Mouse (Mus musculus): ENCODE data around the gene Klk1. TPM values are rescaled to one million over a fixed set of nuclear protein-coding genes. Genes with fewer than 3 reads are reported as not detected.

The Klk1 gene
- total and polyA plus RNA-seq, 3 experiments = 0.67 TPM; not detected in 2

DNA sequence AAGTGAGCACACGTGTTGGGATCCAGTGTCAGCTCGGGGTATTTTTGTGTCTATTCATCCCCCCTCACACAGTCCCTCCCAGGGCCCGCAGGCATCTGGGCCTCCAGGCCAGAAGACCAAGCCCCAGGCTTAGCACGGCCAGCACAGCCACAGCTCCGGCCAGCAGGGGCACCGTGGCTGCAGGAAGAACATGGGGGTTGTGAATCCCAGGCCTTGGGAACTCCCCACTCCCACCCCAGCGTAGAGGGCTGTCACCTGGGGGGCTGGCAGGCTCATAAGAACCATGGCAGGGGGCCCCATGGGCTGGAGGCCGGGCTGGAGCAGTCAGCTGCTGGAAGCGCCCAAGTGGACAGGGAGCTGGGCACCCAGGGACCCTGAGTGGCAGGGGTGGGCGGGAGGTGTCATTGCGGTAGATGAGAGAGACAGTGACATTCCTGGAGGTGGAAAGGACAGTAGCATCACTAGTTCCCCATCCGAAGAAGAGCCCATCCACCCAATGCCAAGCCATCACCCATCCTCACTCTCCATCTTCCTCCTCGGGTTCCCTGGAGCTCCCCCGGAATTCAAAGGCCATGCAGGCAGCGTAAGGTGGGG lies 28.0 kb downstream of the Klk1 start:
- no peak for DNase-seq

DNA sequence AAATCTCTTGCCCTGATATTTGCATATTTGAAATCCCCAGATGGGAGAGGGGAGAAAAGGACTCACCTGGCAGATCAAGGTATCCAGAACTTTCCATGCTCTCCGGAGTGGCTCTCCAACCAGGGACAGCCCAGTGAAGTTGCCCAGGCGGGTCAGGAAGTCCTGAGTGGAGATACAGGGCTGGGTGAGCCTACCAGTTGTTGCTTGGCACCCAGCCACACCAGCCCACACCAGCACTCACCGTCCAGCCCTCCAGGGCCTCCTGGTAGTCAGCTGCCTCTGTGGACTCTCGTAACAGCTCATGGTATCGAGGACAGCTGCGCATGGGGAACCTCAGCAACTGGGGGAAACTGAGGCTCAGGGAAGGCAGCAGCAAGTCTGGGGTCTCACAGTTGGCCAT lies 29.8 kb downstream of the Klk1 start:
- no peak for DNase-seq

DNA sequence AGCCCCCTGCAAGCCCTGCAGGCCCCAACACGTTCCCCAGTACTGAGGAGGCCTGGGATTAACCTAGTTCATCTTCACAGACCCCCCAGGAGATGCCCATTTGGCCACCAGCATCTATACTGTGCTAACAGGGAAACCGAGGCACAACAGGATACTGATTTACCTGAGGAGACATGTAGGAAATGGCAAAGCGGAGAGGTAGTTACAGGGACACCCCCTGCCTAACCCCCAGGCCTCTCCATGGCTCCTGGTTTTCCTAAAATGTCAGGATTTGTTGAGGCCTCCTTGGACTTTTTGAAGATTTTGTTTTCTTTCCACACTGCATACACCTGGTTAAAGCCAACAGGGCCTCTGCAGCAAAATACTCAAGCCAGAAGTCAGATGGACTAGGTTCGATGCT lies 32.1 kb downstream of the Klk1 start, which contains the start of gene Acp4:
Gene Acp4 (minus strand): TSS at position 101 of the 400 bp plus-strand sequence.
- DNase-seq = no peak

DNA sequence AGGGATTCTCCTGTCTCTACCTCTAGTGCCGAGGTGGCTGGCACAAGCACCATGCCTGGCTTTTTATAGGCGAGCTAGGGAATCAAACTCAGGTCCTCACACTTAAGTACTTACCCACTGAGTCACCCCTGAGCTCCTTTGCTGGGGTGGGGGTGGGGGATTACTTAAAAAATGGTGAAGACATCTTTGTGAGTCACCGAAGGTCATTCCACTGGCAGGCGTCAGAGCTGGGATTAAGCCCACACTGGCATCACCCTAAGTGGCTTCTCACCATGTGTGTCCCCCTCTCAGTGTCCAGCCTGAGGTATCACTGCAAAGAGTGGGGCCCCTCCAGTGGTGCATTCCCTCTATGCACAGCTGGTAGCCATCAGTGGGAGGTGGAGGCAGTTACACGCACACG lies 35.2 kb downstream of the Klk1 start:
- DNase-seq = peak; percentile 50

DNA sequence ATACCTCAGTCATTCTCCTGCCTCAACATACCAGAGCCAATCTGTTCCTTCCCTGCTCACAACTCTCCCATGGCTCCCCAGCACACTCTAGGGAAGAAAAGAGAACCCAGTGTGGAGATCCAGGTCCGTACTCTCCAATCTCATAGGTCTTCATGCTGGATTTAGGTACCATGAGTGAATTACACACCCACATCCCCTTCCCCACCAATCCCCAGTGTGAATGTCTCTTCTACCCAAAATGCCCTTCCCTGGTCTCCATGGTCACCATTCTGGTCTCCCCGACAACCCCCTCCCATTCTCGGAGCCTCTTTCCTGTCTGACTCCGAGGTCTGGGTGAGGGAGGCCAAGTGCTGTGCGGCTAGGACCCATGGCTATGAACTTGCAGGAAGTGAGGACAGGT lies 36.0 kb downstream of the Klk1 start, which contains the start of gene Gm15517:
Gene Gm15517 (plus strand): TSS at position 301 of the 400 bp plus-strand sequence.
- DNase-seq = no peak

DNA sequence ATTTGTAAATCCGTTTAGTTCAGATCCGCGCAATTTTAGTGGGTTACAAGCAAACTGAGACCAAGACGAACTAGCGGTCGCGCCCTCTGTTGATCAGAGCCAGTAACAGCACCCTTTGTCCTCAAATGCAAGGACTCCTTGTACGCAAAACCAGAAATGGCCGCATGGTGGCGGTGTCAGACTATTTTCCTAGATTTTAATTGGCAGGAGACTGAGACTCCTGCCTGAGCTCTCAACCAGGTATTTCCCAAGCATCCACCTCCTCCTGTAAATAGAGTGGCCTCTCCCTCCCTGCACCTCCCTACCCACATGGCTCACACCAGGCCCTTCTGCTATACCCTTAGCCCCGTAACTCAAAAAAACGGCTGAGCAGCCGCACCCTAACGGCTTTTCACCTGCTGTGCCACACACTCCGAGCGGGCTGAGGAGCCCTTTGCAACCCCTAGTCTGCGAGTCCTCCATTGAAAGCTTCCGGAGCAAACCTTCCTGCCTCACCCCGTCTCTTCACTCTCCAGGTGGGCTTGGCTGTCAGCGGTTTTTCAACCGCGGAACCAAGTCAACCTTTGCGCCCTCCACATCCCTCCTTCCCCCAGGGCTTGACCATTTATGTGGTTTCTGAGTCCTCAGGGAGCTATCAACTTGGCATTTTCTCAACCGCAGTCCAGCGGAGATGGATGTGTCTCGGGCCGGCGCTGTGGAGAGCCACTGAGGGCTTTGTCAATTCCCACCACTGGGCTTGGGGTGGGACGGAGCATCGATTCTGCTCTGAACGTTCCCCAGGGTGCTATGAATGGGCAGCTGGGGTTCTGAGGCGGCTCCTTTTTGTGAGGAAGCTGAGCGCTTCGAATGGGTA lies 37.9 kb downstream of the Klk1 start:
- peak; percentile 89 for DNase-seq

DNA sequence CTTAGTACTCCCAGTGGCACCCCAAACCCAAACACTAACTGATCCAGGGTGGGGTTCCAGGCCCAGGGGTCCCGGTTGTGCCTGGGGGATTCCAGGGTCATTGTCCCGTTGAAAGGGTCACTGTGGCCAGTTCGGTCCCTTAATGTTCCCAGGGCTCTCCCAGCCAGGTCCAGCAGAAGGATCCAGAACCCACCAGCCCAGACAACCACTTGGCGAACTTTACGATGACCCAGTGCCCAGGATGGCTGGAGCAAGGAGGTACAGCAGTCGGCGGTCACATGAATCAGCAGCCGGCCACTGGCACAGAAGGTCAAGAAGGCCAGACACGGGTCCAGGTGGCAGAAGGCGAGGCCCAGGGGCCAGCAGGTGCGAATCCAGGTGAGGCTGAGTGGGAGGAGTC lies 43.0 kb downstream of the Klk1 start:
- DNase-seq = no peak

DNA sequence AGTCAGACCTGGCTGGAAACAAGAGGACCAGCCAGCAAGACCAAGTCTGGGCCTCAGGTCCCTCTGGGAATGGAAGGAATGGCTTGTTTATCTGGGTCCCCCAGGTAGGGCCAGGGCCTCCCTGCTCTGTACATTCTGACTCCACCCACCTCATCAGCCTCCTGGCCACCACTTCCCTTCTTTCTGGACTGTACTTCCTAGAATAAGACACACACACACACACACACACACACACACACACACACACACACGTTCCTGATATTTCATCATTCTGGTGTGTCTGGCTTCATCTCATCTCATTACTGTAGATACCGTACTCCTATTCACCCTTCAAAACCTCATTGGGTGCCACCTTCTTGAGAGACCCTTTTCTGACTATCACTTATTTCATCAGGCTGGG lies 44.2 kb downstream of the Klk1 start:
- DNase-seq = no peak

DNA sequence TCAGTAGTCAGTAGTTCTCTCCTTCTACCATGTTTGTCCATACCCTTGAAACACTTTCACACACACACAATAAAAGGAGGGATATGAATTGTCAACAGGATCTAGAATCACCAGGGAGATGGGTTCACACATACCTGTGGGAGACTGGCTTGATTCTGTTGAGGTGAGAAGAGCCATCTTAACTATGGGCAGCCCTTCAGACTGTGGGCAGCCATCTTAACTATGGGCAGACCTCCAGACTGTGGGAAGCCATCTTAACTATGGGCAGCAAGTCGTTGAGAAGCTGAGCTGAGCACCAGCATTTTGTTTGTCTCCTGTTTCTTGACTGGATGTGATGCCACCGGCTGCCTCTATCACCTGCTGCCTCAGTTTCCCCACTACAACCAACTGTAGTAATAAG lies 46.1 kb downstream of the Klk1 start:
- no peak for DNase-seq

DNA sequence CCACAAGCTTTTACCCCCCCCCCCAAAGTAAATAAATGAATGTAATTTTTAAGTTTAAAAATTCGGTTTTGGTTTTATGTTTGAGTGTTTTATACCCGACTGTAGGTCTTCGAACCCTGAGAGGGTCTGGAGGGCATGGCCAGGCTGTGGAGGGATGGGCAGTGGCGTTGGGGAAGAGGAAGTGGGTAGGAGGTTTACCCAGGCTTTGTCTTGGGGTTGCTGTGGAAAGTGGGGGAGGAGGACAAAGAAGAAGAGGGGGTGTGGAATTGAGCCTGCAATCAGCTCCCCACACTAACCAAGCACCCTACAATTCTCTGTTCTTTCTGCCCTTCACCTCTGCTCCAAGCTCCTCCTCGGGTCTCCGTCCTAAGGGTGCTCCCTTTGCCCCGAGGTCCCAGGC lies 47.4 kb downstream of the Klk1 start:
- DNase-seq = no peak

DNA sequence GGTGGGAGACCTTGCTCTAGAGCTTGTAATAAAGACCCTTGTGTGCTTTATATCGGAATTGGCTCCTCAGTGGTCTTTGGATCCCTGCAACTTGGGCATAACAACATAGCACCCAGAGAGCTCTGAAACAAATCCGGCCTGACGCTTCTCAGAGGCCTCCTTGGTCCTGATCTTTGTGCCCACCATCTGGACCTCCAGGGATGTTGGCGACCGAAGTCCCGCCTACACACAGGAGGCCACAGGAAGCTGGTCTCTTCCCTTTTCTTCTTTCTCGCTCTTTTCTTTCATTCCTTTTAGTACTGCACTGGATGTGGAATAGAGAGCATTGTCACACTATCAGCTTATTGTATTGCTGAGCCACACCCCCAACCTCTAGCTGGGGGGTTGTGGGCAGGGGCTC lies 48.3 kb downstream of the Klk1 start:
- no peak for DNase-seq

DNA sequence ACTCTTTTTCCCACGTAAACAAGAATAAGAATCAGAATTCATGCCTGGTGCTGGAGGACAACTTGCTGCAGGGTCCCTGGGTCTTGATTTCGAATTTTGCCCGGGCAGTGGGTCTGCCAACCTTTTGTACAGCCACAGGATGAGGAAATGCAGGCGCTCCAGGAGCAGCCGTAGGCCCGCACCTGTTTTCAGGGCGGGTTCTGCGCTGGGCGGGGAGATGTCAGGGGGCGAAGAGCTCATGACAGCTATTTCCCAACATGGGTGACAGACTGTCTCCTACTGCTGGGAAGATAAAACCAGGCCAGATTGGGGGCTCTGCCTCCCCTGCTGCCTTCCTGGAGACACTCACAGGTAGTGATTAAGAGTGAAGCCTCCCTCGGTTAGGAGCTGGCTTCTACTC lies 48.9 kb downstream of the Klk1 start:
- DNase-seq = no peak

DNA sequence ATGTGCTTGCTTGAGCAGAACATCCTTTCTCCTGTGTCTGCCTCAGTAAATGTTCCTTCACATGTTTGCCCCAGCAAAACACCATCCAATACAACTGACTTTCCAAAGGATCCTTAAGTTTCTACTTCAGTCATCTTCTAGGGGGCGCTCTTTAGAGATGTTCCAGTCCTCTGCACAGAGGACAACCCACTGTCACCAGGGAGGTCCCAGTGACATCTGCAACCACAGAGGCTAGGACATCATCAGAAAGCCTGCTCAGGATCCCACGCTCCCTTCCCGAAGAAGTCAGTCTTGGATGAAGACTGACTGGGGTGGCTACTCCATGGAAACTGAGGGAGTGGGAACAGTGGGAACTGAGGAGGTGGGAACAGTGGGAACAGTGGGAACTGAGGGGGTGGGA lies 50.4 kb downstream of the Klk1 start:
- DNase-seq = no peak

DNA sequence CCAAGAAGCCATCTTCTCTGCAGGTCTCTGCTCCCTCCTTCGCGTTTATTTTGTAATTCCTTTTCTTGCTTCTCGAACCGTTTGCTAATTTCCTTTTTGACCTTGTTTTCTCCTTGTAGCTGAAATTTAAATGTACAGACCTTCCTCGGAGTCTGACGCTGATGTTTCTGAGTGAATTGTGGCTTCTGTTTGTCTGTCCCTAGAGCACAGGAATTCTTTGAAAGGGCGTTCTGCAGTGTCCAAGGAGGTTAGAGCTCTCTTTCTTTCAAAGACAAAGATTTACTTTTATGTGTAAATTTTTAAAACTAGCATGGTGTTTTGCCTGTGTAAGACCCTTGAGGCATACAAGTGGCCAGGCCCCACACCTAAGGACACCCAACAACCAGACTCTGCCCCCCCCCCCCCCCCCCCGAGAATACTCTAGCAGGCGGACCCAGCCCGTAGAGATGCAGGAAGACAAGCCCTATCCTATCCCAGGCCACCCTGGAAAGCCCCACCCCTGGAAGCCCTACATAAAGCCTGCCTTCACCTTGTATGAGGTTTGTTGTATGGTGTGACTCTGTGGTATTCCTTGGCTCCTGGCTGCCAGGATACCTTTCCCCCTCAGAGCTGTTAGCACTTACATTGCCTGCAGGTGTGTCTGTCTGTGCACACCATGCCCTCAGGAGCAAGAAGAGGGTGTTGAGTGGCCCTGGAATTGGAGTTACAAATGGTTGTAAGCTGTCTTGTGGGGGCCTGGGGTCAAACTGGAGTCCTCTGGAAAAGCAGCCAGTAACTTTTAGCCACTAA lies 51.5 kb downstream of the Klk1 start:
- no peak for DNase-seq

DNA sequence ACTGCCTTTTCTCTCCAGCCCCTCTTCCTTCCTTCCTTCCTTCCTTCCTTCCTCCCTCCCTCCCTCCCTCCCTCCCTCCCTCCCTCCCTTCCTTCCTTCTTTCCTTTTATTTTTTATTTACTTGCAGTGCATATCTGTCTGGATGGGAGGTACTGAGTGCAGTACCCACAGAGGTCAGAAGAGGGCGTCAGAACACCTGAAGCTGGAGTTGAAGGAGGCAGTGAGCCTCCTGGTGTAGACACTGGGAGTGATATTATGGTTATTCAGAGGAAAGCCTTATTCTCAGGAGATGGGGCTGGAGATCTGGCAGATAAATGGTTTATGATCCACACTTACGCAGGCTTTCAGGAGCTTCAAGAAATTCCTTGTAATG lies 52.1 kb downstream of the Klk1 start:
- no peak for DNase-seq

Other genes with a start within 250 kb of the Klk1 start
- gene Klk1b9, start 249.3 kb upstream of the Klk1 start, total RNA-seq (2021) = not detected
- gene Klk1b9, start 249.3 kb upstream of the Klk1 start, polyA plus RNA-seq (2012; rRNA removed) = not detected in 2 replicates
- gene Klk1b11, start 229.5 kb upstream of the Klk1 start, total RNA-seq (2021) = not detected
- gene Klk1b11, start 229.5 kb upstream of the Klk1 start, polyA plus RNA-seq (2012; rRNA removed) = not detected in 2 replicates
- gene Klk1b26, start 213.2 kb upstream of the Klk1 start, total RNA-seq (2021) = not detected
- gene Klk1b26, start 213.2 kb upstream of the Klk1 start, polyA plus RNA-seq (2012; rRNA removed) = not detected in 2 replicates
- gene Klk1b27, start 173.1 kb upstream of the Klk1 start, total RNA-seq (2021) = not detected
- gene Klk1b27, start 173.1 kb upstream of the Klk1 start, polyA plus RNA-seq (2012; rRNA removed) = not detected in 2 replicates
- not detected for gene Klk1b21, start 123.0 kb upstream of the Klk1 start, total RNA-seq (2021)
- 0.33 and 0.63 TPM in 2 replicates for gene Klk1b21, start 123.0 kb upstream of the Klk1 start, polyA plus RNA-seq (2012; rRNA removed)
- not detected for gene Klk1b22, start 112.7 kb upstream of the Klk1 start, total RNA-seq (2021)
- gene Klk1b22, start 112.7 kb upstream of the Klk1 start, polyA plus RNA-seq (2012; rRNA removed) = 1.5 TPM in 1 of 2 replicates, not detected in the other
- not detected for gene Klk1b16, start 88.6 kb upstream of the Klk1 start, total RNA-seq (2021)
- not detected in 2 replicates for gene Klk1b16, start 88.6 kb upstream of the Klk1 start, polyA plus RNA-seq (2012; rRNA removed)
- not detected for gene Klk1b24, start 37.1 kb upstream of the Klk1 start, total RNA-seq (2021)
- not detected in 2 replicates for gene Klk1b24, start 37.1 kb upstream of the Klk1 start, polyA plus RNA-seq (2012; rRNA removed)
- gene Klk1b3, start 27.2 kb upstream of the Klk1 start, total RNA-seq (2021) = not detected
- not detected in 2 replicates for gene Klk1b3, start 27.2 kb upstream of the Klk1 start, polyA plus RNA-seq (2012; rRNA removed)
- gene Klk1b4, start 17.9 kb upstream of the Klk1 start, total RNA-seq (2021) = not detected
- not detected in 2 replicates for gene Klk1b4, start 17.9 kb upstream of the Klk1 start, polyA plus RNA-seq (2012; rRNA removed)
- gene Klk1b5, start 9.4 kb upstream of the Klk1 start, total RNA-seq (2021) = not detected
- not detected in 2 replicates for gene Klk1b5, start 9.4 kb upstream of the Klk1 start, polyA plus RNA-seq (2012; rRNA removed)
- gene Gm36864, start 10.8 kb downstream of the Klk1 start, total RNA-seq (2021) = not detected
- not detected in 2 replicates for gene Gm36864, start 10.8 kb downstream of the Klk1 start, polyA plus RNA-seq (2012; rRNA removed)
- gene 1700028J19Rik, start 21.3 kb downstream of the Klk1 start, total RNA-seq (2021) = 1 to 10 TPM in 1 of 2 experiments, under 1 TPM in 1; 0.66 to 1.4 TPM
- 1.2 and 1.8 TPM in 2 replicates for gene 1700028J19Rik, start 21.3 kb downstream of the Klk1 start, polyA plus RNA-seq (2012; rRNA removed)
- gene 2410002F23Rik, start 21.4 kb downstream of the Klk1 start, total RNA-seq (2021) = 10 to 100 TPM; 81.5 to 83.8 TPM
- gene 2410002F23Rik, start 21.4 kb downstream of the Klk1 start, polyA plus RNA-seq (2012; rRNA removed) = 195 and 237 TPM in 2 replicates
- gene Acp4, start 32.0 kb downstream of the Klk1 start, total RNA-seq (2021) = not detected
- gene Acp4, start 32.0 kb downstream of the Klk1 start, polyA plus RNA-seq (2012; rRNA removed) = not detected in 2 replicates
- not detected for gene Gm15517, start 36.1 kb downstream of the Klk1 start, total RNA-seq (2021)
- gene Gm15517, start 36.1 kb downstream of the Klk1 start, polyA plus RNA-seq (2012; rRNA removed) = not detected in 2 replicates
- 1 to 10 TPM; 4.6 to 5.1 TPM for gene Clec11a, start 81.5 kb downstream of the Klk1 start, total RNA-seq (2021)
- 11.4 and 13.0 TPM in 2 replicates for gene Clec11a, start 81.5 kb downstream of the Klk1 start, polyA plus RNA-seq (2012; rRNA removed)
- 1 to 10 TPM; 8.0 to 9.1 TPM for gene Shank1, start 84.9 kb downstream of the Klk1 start, total RNA-seq (2021)
- gene Shank1, start 84.9 kb downstream of the Klk1 start, polyA plus RNA-seq (2012; rRNA removed) = 2.5 and 2.9 TPM in 2 replicates
- gene Syt3, start 158.7 kb downstream of the Klk1 start, total RNA-seq (2021) = 1 to 10 TPM; 4.8 to 6.2 TPM
- gene Syt3, start 158.7 kb downstream of the Klk1 start, polyA plus RNA-seq (2012; rRNA removed) = 12.1 and 16.0 TPM in 2 replicates
- gene 1700008O03Rik, start 160.5 kb downstream of the Klk1 start, total RNA-seq (2021) = 1 to 10 TPM in 1 of 2 experiments, under 1 TPM in 1; 0.66 to 1.2 TPM
- gene 1700008O03Rik, start 160.5 kb downstream of the Klk1 start, polyA plus RNA-seq (2012; rRNA removed) = 1.6 and 2.3 TPM in 2 replicates
- 1 to 10 TPM; 5.1 to 8.5 TPM for gene Lrrc4b, start 203.7 kb downstream of the Klk1 start, total RNA-seq (2021)
- 10.3 and 16.3 TPM in 2 replicates for gene Lrrc4b, start 203.7 kb downstream of the Klk1 start, polyA plus RNA-seq (2012; rRNA removed)
- under 1 TPM in 1 of 2 experiments, not detected in 1; 0.75 TPM for gene Aspdh, start 240.0 kb downstream of the Klk1 start, total RNA-seq (2021)
- 0.91 and 2.4 TPM in 2 replicates for gene Aspdh, start 240.0 kb downstream of the Klk1 start, polyA plus RNA-seq (2012; rRNA removed)
- gene Josd2, start 242.6 kb downstream of the Klk1 start, total RNA-seq (2021) = 10 to 100 TPM; 51.2 to 61.7 TPM
- gene Josd2, start 242.6 kb downstream of the Klk1 start, polyA plus RNA-seq (2012; rRNA removed) = 171 and 179 TPM in 2 replicates